Mouse (Mus musculus): ENCODE results near the gene Zcchc3.

Zcchc3 gene

GRCm38 (mm10) chr2:152410971-152411371 is 3.9 kb downstream of the Zcchc3 start:
- DNase-seq (ENCODE audit: low spot score in 2 of 2): peak in 1 of 2 experiments; percentile 75

- no peak for DNase-seq (ENCODE audit: low spot score in 2 of 2)
These were observed 5.0 kb downstream of the Zcchc3 start for GRCm38 (mm10) chr2:152409781-152410180.

- peak; percentile 85 to 94 for DNase-seq (ENCODE audit: low spot score in 2 of 2)
These were observed 8.7 kb downstream of the Zcchc3 start for GRCm38 (mm10) chr2:152406126-152406525.

DNA sequence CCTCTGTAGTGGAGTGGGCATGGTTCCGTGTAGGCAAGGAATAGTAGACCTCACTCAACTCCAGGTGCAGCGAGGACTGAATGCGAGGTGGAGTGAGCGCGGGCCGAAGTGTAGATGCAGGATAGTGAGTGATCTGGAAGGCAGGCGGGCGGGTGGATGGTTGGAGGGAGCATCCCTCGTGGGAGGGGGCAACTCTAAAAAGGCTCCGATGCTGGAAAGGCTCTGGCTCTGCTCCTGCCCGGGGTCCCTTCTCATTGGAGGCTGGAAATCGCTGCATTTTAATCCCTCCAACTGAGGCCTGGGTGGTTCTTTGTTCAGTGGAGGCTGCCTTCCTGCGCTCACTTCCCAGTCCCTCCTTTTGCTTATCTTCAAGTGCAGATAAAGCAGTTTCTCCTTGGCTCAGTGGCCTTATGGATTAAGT is 15.7 kb downstream of the Zcchc3 start:
- no peak for DNase-seq (ENCODE audit: low spot score in 2 of 2)

GRCm38 (mm10) chr2:152398691-152399090 is 16.1 kb downstream of the Zcchc3 start:
- peak; percentile 88 to 93 for DNase-seq (ENCODE audit: low spot score in 2 of 2)

- peak; percentile 94 to 96 for DNase-seq (ENCODE audit: low spot score in 2 of 2)
These were observed 17.0 kb downstream of the Zcchc3 start, which contains the start of gene Sox12 for GRCm38 (mm10) chr2:152397680-152398435. Gene Sox12 (minus strand): TSS chr2:152398063.

GRCm38 (mm10) chr2:152397004-152397589 is 17.7 kb downstream of the Zcchc3 start:
- peak; percentile 58 to 66 for DNase-seq (ENCODE audit: low spot score in 2 of 2)

DNA sequence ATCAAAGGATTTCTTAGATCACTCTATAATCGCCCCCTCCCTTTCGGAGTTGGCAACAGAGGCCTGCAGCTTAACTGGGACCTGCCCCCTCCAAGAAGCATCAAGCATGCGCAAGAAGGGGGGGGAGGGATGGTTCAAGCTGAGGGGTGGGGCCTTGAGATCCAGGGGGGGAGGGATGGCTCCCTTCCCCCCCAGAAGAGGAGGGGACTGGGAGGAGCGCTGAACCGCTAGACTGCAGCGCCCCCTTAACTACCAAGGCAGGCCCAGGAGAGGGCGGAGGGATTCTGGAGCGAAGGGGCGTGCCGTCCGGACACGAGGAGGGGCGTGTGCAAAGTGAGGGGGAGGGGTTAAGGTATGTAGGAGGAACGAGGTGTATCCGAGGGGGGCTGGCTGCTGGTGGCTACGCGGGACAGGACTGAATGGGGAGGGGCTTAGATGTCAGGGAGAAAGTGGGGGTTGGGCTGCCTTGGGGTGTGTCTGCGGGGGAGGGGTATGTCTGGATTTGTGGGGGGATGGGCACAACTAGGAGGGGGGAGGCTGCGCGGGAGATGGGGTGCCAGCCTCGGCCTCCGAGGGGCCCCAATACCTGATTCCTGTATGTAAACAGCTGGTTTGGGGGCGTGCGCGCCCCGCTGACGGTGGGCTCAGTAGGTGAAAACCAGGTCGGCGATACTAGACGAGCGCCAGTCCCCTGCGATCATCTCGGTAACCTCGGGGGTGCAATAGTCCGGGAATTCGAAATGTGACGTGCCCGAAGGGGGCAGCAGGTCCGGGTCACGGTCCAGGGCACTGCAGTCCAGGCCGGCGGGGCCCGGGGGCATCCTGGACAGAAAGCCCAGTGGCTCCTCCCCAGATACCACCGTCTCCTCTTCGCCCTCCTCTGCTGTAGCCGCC is 18.5 kb downstream of the Zcchc3 start:
- peak; percentile 64 to 77 for DNase-seq (ENCODE audit: low spot score in 2 of 2)

- no peak for DNase-seq (ENCODE audit: low spot score in 2 of 2)
These were observed 19.4 kb downstream of the Zcchc3 start for GRCm38 (mm10) chr2:152395271-152395920.

DNA sequence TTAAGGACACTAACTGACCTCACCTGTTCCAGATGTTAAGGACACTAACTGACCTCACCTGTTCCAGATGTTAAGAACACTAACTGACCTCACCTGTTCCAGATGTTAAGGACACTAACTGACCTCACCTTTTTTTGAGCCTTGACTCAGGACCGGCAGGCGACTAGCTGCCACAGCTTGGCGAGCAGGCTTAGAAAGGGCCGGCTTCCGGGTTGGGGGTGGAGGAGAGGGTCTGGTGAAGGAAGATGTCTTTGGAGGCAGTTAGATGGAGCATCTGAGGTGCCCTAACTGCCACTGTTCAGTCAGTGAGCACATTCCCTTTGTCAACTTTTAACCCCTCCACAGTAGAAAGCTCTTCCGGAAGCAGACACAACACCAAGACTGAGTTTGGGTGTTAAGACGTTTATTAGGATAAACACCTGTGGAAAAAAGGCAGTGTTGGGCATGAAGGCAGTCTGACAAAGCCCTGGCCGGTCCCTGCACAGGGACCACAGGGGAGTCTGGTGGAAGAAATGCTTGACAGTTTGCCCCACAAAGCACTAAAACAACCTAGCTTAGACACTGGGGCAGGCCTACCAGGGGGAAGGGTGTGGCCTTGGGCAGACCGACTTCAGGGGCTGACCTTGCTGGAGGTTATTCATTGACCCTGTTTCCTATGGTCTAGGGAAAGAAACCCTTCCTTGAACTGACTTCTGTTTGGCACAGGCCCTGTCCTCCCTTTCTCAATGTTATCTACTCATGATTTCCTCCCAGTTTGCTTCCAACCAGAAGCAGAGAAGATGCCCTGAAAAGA is 21.4 kb downstream of the Zcchc3 start:
- no peak for DNase-seq (ENCODE audit: low spot score in 2 of 2)

DNA sequence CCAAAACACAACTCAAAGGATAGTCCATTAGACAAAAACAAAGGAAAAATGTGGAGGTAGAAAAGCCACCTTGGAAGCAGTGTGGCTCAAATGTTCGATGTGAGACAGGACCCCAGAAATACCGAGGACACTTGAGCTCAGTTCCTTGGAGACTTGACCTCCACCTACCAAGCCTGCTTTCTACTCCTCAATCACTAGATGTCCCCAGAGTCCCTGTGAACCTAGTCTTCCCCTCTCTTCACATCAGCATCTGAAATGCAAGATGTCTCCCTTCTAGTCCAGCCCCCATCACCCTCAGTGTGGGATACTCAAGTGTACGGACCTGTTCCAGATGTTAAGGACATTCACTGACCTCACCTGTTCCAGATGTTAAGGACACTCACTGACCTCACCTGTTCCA is 22.0 kb downstream of the Zcchc3 start:
- DNase-seq (ENCODE audit: low spot score in 2 of 2): no peak

DNA sequence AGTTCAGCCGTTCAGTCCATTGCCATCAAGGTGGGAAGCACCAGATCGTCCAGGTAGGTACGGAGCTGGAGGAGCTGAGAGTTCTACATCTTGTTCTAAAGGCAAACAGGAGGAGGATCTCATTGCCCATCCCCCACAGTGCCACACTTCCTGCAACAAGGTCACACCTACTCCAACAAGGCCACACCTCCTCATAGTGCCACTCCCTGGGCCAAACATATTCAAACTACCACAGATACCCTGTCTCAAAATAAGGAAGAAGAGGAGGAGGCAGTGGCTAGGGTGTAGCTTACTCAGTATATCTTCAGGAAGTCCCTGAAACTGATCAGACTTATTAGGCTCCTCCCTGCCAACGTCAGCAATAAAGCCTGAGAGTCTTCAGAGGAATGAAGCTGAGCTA is 30.6 kb downstream of the Zcchc3 start:
- DNase-seq (ENCODE audit: low spot score in 2 of 2): no peak

DNA sequence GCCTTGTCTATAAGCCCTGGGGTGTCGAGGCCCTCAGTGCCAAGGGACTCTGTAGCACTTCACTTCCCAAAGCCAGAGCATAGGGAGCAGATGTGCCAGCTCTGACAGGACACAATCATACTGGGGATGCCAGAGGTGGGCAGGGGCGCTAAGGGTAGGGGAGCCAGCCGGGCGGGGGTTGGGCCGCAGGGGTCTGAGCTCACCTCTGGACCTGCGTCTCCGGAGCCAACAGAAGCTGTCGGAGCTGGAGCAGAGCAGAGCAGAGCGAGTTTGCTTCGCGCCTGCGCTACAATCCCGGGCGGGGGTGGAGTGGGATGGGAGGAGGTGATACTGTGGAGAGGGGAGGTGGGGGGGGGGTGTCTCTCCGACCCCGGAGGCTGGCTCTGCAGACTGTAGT is 38.5 kb downstream of the Zcchc3 start, which contains the start of gene Nrsn2:
Gene Nrsn2 (minus strand): TSS at position 294 of the 397 bp plus-strand sequence.
- DNase-seq (ENCODE audit: low spot score in 2 of 2): no peak

- DNase-seq (ENCODE audit: low spot score in 2 of 2): no peak
These were observed 39.0 kb downstream of the Zcchc3 start for GRCm38 (mm10) chr2:152375652-152376344.

- DNase-seq (ENCODE audit: low spot score in 2 of 2): no peak
These were observed 41.3 kb downstream of the Zcchc3 start for GRCm38 (mm10) chr2:152373547-152373946.

- no peak for DNase-seq (ENCODE audit: low spot score in 2 of 2)
These were observed 42.2 kb downstream of the Zcchc3 start for GRCm38 (mm10) chr2:152372661-152373060.

DNA sequence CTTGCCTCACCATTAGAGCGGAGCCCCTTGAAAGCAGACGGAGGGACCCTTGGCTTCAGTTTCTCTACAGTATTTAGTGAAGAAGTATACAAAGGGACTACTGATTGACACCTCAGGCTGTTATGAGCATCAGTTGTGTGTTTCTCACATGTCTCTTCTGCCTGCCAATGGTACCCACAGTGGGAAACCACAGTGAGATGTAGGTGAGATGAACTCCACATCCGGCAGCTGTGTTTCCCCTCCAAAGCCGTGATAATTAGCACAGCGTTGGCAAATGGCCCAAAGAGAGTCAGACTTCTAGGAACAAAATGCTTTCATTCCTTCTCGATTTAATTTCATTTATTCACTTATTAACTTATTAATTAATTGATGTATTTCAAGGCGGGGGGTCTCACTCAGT is 42.7 kb downstream of the Zcchc3 start:
- DNase-seq (ENCODE audit: low spot score in 2 of 2): no peak

- no peak for DNase-seq (ENCODE audit: low spot score in 2 of 2)
These were observed 46.2 kb downstream of the Zcchc3 start for GRCm38 (mm10) chr2:152368532-152369140.

GRCm38 (mm10) chr2:152367917-152368316 is 46.9 kb downstream of the Zcchc3 start:
- DNase-seq (ENCODE audit: low spot score in 2 of 2): no peak

Measured in urinary bladder, postnatal 36 days (tissue).